Mouse (Mus musculus) liver, embryonic 14.5 days (tissue): ENCODE data around the gene Fbxo42. TPM values are rescaled to one million over a fixed set of nuclear protein-coding genes. Genes with fewer than 3 reads are reported as not detected.

Experiments
- ATAC-seq: fragments of 200-750 bp; cut with Nextera tagmentation; 2 replicates; pipeline ENCODE4 v1.8.0; 2017; ENCODE audit warnings: moderate number of reproducible peaks, mild to moderate bottlenecking, moderate library complexity; ENCODE audit not compliant: insufficient read depth
- DNase-seq, 3 experiments: peaks; one replicate each; pipeline ENCODE4 v3.0.0-alpha.2; 2012 to 2013; ENCODE audit warnings: low read depth in 3 of 3, low spot score in 3 of 3
- H3K27ac ChIP-seq: fragments of 300-500 bp; sonication (generic); 2 replicates; pipeline ENCODE4 v1.5.1; 2014; ENCODE audit warnings: moderate library complexity, mild to moderate bottlenecking, control low read depth, inconsistent platforms
- H3K27me3 ChIP-seq: fragments of 300-500 bp; sonication (generic); 2 replicates; pipeline ENCODE4 v1.6.1; 2014; ENCODE audit warnings: mild to moderate bottlenecking, low read length, moderate library complexity; ENCODE audit not compliant: control insufficient read depth, insufficient read depth
- H3K36me3 ChIP-seq: fragments of 300-500 bp; sonication (generic); replicated peaks from 2 replicates; pipeline ENCODE4 v1.6.1; 2014; ENCODE audit warnings: low read depth; ENCODE audit not compliant: control insufficient read depth, insufficient read depth
- H3K4me1 ChIP-seq, 2 experiments: fragments of 200-500 bp in 1 of 2; fragments of 300-500 bp in 1 of 2; sonication (generic) in 1 of 2; replicated peaks; 2 replicates each; pipeline ENCODE4 v1.6.1; 2012 to 2014; ENCODE audit warnings: antibody characterized with exemption in 1 of 2, inconsistent platforms in 1 of 2, low read length in 1 of 2; ENCODE audit not compliant: control insufficient read depth in 2 of 2, insufficient read depth in 2 of 2
- H3K4me2 ChIP-seq: fragments of 300-500 bp; sonication (generic); 2 replicates; pipeline ENCODE4 v1.6.1; 2014; ENCODE audit warnings: low read depth, mild to moderate bottlenecking, control low read depth, moderate library complexity
- H3K4me3 ChIP-seq, 2 experiments: fragments of 200-500 bp in 1 of 2; fragments of 300-500 bp in 1 of 2; sonication (generic) in 1 of 2; 2 replicates each; pipeline ENCODE4 v1.5.1; 2012 to 2014; ENCODE audit warnings: low read depth in 2 of 2, low read length in 2 of 2, mild to moderate bottlenecking in 2 of 2, control low read depth in 1 of 2, inconsistent platforms in 1 of 2, moderate library complexity in 1 of 2; ENCODE audit not compliant: insufficient read depth in 1 of 2
- H3K9ac ChIP-seq: fragments of 300-500 bp; sonication (generic); replicated peaks from 2 replicates; pipeline ENCODE4 v1.6.1; 2014; ENCODE audit warnings: mild to moderate bottlenecking, control low read depth, moderate library complexity
- H3K9me3 ChIP-seq: fragments of 300-500 bp; sonication (generic); 2 replicates; pipeline ENCODE4 v1.6.1; 2016; ENCODE audit warnings: low read length, mixed read lengths; ENCODE audit not compliant: control insufficient read depth
- CTCF ChIP-seq: IDR thresholded peaks from 2 replicates; pipeline ENCODE4 v1.5.1; 2016; ENCODE audit warnings: antibody characterized with exemption, low read depth, control low read depth
- EP300 ChIP-seq: IDR thresholded peaks from 2 replicates; pipeline ENCODE4 v1.6.1; 2016; ENCODE audit warnings: antibody characterized with exemption, low read depth
- WGBS: fragments of 180-500 bp; shearing (Covaris S2); extraction: QIAGEN DNeasy Blood & Tissue Kit; methylation state at CpG from one replicate; pipeline ENCODE4 v1.1.7; 2014; ENCODE audit not compliant: insufficient replicate concordance; 5-methylcytosine and 5-hydroxymethylcytosine counted together
- polyA plus RNA-seq, 2 experiments: library from polyadenylated mRNA; depleted of rRNA in 1 of 2; stranded (reverse) in 1 of 2; unstranded in 1 of 2; fragments of >200 nt; fragmentation: Nextera tagmentation in 1 of 2; extraction: Ambion mirVana in 1 of 2; gene quantifications; 2 replicates each; pipeline versions ENCODE4 v1.2.1 to v1.2.3; 2012 to 2014

Fbxo42 gene
- polyA plus RNA-seq, 2 experiments: 8.3 to 17.6 TPM

DNA sequence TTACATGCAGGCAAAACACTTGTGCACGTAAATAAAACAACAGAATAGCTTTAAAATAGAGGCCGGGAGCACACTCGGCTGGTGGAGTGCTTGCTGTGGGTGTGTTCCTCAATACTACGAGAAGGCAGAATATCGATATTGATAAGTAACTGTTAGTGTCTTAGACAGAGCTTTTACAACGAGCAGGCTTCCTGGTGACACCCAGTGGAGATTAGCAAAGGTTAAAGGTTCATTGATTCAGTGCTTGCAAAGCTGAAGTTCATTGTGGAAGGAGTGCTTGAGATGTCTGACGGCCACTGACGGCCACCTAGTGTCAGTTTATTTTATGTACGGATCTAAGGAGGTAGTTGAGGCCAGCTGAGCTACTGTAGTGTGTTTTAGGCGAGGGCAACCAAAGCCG is 11.4 kb downstream of the Fbxo42 start:
- H3K9me3 ChIP-seq: no peaks in the 10 kb centered on the region
- DNase-seq: no peak
- H3K4me1 ChIP-seq: peaks cover 52 to 64% of the 10 kb centered on the region in 2 experiments
- WGBS: 15% methylated on average over 11 of the region's 11 CpGs
- H3K4me3 ChIP-seq: peak overlapping the region in 1 of 2 experiments; percentile 26; a peak in 1 of 4 replicates
- H3K27ac ChIP-seq: peak overlapping the region; percentile 79
- H3K9ac ChIP-seq: peak overlapping the region; percentile 46
- peak overlapping the region; percentile 49 for H3K4me2 ChIP-seq
- no peaks in the 10 kb centered on the region; the same call in 1 of the 2 replicates for H3K36me3 ChIP-seq
- H3K27me3 ChIP-seq: no peaks in the 10 kb centered on the region
- TF ChIP-seq EP300: no peak
- TF ChIP-seq CTCF: peak; percentile 35; the same call in 1 of the 2 replicates
- ATAC-seq: no peak

DNA sequence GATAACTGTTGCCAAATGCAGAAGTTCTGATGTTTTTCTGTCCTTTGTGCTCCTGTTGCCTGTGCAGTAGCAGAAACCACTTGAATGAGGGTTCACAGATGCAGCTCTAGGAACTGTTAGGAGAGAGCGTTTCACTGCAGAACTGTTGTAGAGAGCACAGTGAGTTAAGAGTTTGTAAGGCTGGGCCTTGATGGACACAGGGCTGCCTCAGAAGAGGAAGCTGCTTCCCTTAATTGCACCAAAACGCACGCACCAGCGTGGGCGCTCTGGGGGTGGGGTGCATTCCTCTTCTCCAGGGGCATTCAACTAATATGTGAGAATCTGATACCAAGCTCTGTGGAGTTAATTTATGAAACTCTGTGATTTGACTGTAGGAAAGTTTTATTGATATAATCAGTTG is 12.0 kb downstream of the Fbxo42 start:
- ATAC-seq (no peak), DNase-seq (no peak)
- WGBS: 40% methylated on average over 5 of the region's 5 CpGs
- peak overlapping the region; percentile 25; the same call in 1 of the 2 replicates for H3K9ac ChIP-seq
- H3K4me2 ChIP-seq: peak overlapping the region; percentile 49
- peaks cover 52 to 64% of the 10 kb centered on the region in 2 experiments for H3K4me1 ChIP-seq
- no peaks in the 10 kb centered on the region for H3K27me3 ChIP-seq
- no peaks in the 10 kb centered on the region for H3K9me3 ChIP-seq
- H3K27ac ChIP-seq: peak overlapping the region; percentile 79
- no peaks in the 10 kb centered on the region; the same call in 1 of the 2 replicates for H3K36me3 ChIP-seq
- no peak for TF ChIP-seq CTCF
- no peak for TF ChIP-seq EP300
- H3K4me3 ChIP-seq: no peak overlapping the region

DNA sequence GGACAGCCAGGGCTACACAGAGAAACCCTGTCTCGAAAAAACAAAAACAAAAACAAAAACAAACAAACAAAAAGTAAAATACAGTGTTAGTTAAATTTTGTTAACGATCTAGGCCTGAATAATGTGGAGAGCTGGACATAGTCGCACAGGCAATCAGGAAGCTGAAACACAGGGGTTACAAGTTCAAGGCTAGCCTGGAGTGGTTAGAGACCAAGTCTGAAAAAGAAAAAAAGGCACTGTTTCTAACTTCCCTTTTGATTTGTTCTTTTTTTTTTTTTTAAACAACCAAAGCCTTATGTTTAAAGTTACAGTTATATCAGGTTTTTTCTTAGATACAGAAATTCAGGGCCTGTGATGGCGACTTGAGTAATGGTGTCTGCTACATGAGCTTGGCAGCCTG is 12.5 kb downstream of the Fbxo42 start:
- H3K9me3 ChIP-seq: no peaks in the 10 kb centered on the region
- H3K27ac ChIP-seq: peak overlapping the region; percentile 95
- H3K4me1 ChIP-seq: peaks cover 52 to 64% of the 10 kb centered on the region in 2 experiments
- no peaks in the 10 kb centered on the region; the same call in 1 of the 2 replicates for H3K36me3 ChIP-seq
- DNase-seq (no peak), ATAC-seq (no peak)
- H3K4me3 ChIP-seq: no peak overlapping the region
- no peak overlapping the region for H3K9ac ChIP-seq
- WGBS: 73% methylated on average over 4 of the region's 4 CpGs
- TF ChIP-seq EP300 (no peak), CTCF (no peak)
- H3K4me2 ChIP-seq: no peak overlapping the region; the same call in 1 of the 2 replicates
- H3K27me3 ChIP-seq: no peaks in the 10 kb centered on the region

DNA sequence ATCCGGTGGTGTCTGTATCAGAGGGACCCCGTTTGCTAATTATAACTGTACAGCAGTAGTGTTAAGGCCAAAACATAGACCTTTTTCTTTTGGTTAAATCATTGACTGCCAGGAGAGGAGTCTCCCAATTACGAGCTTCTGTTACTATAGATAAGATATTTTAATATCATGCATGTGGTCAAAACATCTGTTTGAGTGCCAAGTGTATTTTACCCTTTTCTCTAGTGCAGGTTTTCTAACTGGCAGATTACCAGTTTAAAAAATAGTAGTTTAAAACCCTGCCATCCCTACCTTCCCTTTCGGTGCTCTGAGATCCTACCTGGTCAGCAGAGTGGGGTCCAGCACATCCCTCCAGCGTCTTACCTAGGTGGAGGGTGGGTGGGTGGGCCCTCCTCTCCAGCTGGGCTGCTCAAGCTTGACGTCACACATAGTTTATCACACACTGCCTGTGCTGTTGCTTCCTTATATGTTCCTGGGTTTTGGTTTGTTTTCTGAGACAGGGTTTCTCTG is 14.0 kb downstream of the Fbxo42 start:
- TF ChIP-seq CTCF: no peak
- peak; percentile 82 for TF ChIP-seq EP300
- Histone ChIP-seq H3K4me1 (peaks cover 49 to 64% of the 10 kb centered on the region in 2 experiments), H3K27ac (peak overlapping the region; percentile 95), H3K9me3 (no peaks in the 10 kb centered on the region), H3K27me3 (no peaks in the 10 kb centered on the region), H3K9ac (peak overlapping the region; percentile 54), H3K4me2 (peak overlapping the region; percentile 60), H3K36me3 (no peaks in the 10 kb centered on the region; the same call in 1 of the 2 replicates), H3K4me3 (peak overlapping the region in 1 of 2 experiments; percentile 25; a peak in 2 of 4 replicates)
- peak; percentile 92 for ATAC-seq
- peak; percentile 58 to 66 (median 65) for DNase-seq
- 18% methylated on average over 6 of the region's 6 CpGs for WGBS

DNA sequence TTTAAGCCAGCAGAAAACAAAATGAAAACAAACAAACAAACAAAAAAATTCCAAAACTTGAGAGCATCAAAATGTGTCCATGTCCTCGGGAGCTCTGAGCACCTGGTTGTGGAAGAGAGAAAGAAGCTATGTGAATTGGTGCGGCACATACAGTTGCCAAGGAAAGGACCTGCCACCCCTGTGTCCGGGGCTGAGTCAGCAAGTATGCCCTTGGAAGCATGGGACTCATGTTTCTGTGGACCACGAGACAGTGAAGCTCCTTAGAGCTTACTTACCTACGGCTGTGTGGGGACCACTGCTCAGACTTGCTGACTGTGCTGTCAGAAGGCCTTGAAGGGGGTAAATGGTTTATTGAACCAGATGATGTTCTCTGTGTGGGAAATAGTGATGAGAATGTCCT is 16.0 kb downstream of the Fbxo42 start:
- Histone ChIP-seq H3K9ac (no peak overlapping the region), H3K27ac (no peak overlapping the region), H3K4me1 (peaks cover 42 to 46% of the 10 kb centered on the region in 2 experiments), H3K27me3 (no peaks in the 10 kb centered on the region), H3K36me3 (peaks cover 4% of the 10 kb centered on the region), H3K4me3 (no peak overlapping the region), H3K4me2 (no peak overlapping the region), H3K9me3 (no peaks in the 10 kb centered on the region)
- 89% methylated on average over 5 of the region's 5 CpGs for WGBS
- ATAC-seq: no peak
- no peak for DNase-seq
- no peak for TF ChIP-seq EP300
- no peak for TF ChIP-seq CTCF
